Mouse (Mus musculus): Measurements from ENCODE around the gene Il22ra1.

The Il22ra1 gene

DNA sequence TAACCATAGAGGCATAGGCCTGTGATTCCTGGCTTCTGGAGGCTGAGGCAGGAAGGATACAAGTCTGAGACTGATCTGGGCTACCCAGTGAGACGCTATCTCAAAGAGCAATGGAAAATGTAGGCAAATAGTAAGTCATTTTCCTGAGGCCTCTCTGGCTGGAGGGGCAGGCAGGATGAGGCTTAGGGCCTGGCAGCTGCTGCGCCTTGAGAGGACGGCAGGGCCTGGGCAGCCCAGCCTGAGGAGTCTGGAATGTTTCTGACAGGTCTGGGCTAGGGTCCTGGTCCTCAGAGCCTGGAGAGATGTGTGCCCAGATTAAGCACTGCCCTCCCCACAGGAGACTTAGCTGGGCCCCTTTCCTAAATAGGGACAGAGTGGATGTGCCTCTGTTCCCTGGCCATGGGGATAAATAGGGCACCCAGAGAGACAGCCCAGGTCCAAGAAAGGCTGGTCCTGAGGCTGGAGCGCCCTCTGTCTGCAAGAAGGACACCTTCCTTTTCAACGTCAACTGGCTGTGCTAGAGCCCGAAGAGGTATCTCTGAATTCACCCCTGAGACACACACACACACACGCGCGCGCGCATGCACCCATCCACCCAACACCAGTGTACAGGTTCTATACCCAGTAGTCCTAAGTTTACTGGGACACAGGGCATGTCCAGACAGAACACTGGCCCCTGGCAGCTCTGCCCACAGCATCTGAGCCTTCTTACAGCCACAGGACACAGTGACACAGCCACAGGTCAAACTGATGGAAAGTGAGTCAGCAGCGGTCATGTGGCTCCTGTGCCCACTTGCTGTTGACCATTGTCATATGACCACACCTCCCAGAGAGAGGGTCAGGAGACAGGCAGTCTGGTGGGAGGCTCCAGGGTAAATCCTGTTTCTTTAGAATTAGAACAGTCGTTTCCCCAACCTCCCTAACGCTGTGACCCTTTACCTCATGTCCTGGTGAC lies 40.9 kb downstream of the Il22ra1 start:
- peak; percentile 43 to 77 for DNase-seq (ENCODE audit: inconsistent age in 2 of 2, low spot score in 1 of 2)

DNA sequence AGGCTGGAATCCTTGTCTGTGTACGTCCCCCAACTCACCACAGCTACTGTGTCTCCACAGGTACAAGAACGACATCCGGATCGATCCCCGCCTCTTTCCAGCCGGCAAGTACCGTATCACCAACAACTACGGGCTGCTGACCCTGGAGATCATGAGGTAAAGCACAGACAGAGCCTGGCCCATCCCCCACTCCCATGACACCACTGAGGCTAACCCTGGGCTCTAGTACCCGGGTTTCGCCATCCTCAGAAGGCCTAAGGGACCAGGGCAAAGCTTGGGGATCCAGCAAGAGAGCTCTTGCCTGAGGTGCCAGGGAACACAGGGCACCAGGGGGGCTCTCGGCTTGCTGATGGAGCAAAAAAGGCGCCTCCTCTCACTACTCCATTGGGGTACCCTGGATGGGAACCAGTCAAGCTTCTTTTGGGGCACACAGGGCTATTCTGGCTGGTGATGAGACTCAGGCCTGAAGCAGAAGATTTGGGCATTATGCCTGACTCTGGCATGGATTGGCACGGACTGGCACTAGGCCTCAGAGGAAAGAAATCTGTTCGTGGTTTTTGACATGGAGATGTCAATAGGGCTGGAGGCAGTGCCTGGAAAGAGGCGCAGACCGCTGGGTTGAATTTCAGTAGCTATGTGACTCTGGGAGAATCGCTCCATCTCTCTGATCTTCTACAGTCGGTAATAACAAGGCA lies 42.8 kb downstream of the Il22ra1 start:
- peak in 1 of 2 experiments; percentile 34 for DNase-seq (ENCODE audit: inconsistent age in 2 of 2, low spot score in 1 of 2)

DNA sequence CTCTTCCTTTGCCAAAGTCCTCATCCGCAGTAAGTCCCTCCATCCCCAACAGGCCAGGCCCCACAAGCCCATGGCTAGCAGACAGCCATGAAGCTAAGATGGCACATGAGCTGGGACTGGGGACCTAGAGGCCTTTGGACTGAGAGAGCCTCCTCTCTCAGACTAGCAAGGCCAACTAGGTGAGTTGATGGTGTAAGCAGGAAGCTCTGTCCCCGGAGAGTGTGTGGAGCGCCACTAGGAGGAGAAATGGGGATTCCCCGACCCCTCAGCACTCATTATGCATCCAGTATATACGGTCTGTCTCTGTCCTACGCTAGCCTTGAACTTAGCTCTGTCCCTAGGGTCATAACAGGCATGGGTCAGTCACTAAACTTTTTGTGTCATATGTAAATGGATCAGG lies 43.6 kb downstream of the Il22ra1 start:
- DNase-seq (ENCODE audit: inconsistent age in 2 of 2, low spot score in 1 of 2), result no peak

DNA sequence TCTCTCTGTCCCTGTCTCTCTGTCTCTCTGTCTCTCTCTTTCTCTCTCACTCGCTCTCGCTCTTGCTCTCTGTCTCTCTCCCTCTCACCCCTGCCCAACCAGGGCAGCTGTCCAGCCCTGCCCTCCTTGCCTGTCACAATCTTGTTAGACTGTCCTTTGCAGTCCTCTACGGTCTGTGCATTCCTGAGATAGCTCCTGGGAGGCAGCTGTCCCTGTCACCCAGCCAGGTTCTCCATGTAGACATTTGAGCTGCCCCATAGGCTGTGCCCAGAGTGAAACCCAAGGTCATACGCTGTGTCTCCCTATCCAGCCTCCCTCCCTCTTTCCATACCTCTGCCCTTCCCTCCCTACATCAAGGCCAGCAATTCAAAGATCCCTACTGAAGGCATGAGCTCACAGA lies 44.7 kb downstream of the Il22ra1 start:
- DNase-seq (ENCODE audit: inconsistent age in 2 of 2, low spot score in 1 of 2), result no peak

DNA sequence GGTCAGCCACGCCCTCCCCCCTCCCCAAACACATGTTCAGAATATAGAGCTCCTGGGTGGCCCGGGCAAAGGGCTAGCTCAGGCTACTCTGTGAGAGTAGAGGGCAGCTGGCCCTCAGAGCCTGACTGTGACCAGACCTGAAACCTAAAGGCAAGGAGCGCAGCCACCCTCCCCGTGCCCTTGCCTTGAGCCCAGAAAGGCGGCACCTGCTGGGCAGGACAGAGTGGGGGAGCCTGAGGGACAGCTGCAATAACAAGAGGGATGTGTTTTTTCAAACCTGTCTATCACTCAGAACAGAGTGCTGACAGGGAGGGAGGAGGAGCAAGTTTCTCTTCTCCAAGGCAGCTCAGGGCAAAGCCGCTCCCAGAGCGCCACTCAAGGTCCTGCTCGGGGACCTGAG lies 46.5 kb downstream of the Il22ra1 start:
- DNase-seq (ENCODE audit: inconsistent age in 2 of 2, low spot score in 1 of 2), result no peak

DNA sequence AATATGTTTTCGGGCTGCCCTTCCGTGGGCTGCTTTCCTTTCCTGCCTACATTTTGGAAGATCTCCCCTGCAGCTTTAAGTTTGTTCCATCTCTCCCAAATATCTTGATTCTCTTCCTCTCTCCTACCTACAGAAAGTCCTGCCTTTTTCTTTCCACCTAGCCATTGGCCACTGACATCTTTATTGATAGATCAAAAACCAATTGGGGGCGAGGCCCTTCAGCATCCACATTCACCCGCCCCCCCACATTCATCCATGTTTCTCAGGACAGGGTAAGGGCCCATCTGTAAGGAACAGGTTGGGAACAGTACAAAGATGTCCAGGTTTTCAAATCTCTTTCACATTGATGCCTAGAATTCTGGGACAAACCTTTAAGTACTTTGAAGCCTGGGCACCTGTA lies 48.9 kb downstream of the Il22ra1 start:
- no peak for DNase-seq (ENCODE audit: inconsistent age in 2 of 2, low spot score in 1 of 2)

DNA sequence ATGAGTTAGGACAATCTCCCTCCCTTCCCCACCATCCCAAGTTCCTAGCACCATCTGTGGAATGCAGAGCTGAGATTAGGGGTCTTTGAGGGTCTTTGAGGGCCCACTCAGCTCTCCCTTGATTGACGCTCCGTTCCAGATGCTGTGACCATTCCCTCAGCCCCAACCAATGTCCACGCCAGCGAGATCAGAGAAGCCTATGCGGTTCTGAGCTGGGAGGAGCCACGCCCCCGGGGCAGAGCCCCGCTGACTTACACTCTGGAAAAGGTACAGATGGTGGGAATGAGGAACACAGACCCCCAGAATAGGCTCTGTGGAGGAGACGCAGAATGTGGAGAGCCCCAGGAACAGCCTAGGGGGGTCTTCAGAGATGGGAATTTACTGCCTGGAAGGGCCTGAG lies 51.7 kb downstream of the Il22ra1 start:
- DNase-seq (ENCODE audit: inconsistent age in 2 of 2, low spot score in 1 of 2), result no peak

DNA sequence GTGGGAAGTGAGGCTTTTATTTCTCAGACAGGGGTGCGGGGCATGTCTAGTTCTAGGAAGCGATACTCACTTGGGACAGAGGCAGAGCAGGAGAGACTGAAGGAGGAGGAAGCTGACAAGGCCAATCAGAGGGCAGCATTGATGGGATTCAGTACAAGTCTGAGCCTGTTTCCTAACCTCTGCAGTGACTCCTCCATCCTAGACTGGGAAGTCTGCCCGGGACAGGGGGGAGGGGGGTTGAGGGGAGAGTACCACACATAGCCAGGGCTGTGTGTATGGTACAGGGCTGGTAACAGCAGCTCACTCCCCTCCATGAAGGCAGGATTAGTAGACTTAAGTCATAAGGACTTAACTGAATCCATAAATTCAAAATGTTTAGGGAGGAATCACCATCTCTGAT lies 52.3 kb downstream of the Il22ra1 start:
- no peak for DNase-seq (ENCODE audit: inconsistent age in 2 of 2, low spot score in 1 of 2)

DNA sequence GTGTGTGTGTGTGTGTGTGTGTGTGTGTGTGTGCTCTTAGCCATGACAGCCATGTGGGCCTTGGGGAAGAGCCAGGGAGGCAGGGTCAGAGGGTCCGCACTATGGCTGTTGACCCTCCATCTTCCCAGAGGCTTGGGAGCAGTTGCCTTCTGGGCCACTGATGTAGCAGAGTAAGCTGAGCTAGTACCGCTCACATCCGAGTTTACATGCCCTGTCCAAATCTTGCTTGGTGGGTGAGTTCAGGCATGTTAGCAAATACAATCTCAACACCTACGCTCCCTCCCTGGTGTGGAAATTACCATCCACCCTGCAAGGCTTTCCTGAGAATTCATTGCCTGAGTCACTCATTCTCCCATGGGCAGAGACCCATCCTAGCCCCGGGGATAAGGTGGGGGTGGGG lies 53.3 kb downstream of the Il22ra1 start:
- DNase-seq (ENCODE audit: inconsistent age in 2 of 2, low spot score in 1 of 2), result no peak

DNA sequence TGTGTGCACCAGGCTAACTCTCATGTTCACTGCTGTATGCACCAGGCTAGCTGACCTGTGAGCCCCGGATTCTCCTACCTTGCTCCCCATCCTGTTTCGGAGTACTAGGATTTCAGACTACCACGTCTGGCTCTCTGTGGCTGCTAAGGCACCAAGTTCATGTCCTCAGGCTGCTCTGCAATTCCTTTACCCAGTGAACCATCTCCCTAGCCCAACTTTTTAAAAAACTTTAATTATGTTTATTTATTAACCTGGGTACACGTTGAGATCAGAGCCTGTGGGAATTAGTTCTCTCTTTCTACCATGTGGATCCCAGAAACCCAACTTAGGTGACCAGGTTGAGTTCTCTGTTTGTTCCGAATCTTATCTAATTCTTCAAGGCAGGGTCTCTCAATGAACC lies 58.6 kb downstream of the Il22ra1 start:
- DNase-seq (ENCODE audit: inconsistent age in 2 of 2, low spot score in 1 of 2), result no peak

DNA sequence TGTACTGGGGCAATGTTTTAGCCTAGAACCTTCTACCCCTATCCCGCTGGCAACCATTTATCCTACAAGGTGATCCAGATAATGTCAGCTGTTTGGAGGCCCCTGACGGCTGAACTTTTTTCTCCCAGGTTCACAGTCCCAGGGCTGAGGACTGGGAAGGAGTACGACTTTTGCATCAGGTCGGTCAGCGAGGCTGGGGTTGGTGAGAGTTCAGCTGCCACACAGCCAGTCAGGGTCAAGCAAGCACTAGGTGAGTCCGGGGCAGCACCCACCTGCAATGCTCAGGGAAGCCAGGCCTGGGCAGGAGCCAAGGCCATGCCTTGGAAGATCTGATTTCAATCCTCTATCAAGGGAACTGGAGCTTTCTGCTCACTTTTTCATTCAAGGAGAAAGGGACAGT lies 59.3 kb downstream of the Il22ra1 start:
- no peak for DNase-seq (ENCODE audit: inconsistent age in 2 of 2, low spot score in 1 of 2)

DNA sequence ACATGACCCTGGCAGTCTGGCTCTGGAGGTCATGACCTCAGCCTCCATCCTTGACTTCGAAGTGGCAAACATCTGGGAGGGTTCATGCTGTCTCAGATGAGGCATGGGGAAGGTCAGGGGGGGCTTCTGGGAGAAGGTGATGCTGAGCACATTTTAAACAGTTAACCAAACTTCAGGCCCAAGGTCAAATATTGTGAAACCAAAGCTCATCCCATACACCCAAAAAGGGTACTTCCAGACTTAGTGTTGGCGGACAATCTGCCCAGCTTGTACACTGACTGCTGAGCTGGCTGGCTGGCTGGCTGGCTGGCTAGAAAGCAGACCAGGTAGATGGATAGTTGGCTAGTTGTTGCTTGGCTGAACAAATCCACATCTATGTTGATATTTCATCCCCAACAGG lies 61.2 kb downstream of the Il22ra1 start:
- no peak for DNase-seq (ENCODE audit: inconsistent age in 2 of 2, low spot score in 1 of 2)

DNA sequence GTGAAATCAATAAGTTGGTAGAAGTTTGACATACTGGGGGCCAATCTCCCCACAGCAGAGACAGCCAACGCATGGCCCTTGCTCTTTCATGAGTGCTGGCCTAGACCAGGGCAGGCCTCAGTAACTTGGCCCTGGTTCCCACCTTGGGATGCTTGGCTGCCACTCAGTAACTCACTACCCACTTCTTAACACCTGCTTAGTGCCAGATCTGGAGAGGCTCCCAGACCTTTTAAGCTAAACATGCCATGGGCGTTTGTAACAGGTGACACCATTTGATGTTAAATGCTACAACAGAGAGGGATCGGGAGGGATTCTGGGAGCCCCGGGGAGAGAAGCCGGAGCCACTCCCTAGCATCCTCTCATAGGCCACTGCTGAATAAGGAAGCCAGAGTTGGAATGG lies 64.8 kb downstream of the Il22ra1 start:
- no peak for DNase-seq (ENCODE audit: inconsistent age in 2 of 2, low spot score in 1 of 2)

DNA sequence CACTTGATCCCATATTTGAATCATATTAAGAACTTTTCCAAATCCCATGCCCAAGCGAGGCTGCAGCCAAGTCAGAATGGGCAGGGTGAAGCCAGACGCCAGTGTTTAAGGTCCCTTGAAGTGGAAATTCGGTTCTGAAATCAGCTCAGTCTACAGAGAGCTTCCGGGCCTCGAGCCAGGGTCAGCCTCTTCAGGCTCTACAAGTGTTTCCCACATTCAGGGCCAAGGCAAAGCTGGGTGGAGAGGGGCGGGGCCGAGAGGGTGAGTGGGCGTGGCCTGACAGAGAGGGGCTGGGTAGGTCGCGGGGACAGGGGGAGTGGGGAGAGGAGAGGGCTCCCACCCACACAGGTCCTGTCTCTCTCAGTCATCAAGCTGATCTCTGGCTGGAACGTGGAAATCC lies 70.0 kb downstream of the Il22ra1 start:
- peak; percentile 33 to 56 for DNase-seq (ENCODE audit: inconsistent age in 2 of 2, low spot score in 1 of 2)

DNA sequence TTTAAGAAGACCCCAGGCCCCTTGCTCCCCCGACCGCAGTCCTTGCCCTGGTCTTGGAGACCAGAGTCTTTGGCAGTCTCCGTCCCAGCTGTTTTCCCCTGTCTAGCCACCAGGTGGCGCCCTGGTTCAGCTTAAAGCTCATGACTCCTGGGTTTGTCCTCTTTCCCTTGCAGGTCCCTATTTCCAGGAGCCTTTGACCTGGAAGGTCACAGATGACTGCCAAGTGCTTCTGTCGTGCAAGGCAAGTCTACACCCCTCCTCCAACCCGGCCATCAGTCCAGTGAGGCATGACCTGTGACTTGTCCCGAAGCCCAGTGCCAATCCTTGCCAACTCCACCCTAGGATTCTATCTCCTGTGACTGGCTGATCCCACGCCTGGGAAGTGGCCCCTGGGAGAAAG lies 73.6 kb downstream of the Il22ra1 start:
- DNase-seq (ENCODE audit: inconsistent age in 2 of 2, low spot score in 1 of 2), result peak; percentile 88 to 97
